Mouse (Mus musculus): Measurements from ENCODE around the gene BC037034.

DNA sequence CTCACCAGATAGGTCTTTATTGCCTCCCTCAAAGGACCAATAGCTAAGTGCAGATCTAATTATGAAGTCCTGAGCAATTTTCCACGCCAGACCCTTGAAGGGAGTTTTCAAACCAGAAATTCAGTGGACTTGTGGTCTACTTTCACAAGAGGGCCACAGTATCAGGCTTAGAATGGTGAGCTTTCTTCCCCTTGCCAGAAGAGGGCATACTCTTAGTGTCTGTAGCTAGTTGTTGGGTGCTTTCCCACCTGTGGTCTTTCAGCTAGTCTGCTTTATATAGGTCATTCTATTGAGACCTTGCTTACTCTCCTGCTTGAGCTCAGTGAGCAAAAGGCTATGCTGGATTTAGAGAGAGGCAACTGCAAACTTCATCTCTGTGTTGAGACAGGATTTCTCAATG lies 19.7 kb upstream of the BC037034 start:
- peak; percentile 41 for TF ChIP-seq CTCF (IDR thresholded peaks at IDR 0.05; ENCODE audit: low read depth)
- TF ChIP-seq EP300 (optimal IDR thresholded peaks at IDR 0.05): no peak
